26 mouse cellular contexts compared by ENCODE assay signal in genomic region chr5:90556052-90556451, GRCm38 (mm10). TPM values are rescaled to one million over a fixed set of nuclear protein-coding genes. Genes with fewer than 3 reads are reported as not detected.
"Had no signal": no experiment of that assay in that cellular context is flagged by ENCODE, and none has a peak within 500 bp of the region (broad histone marks: within the 10 kb centered on the region; RNA-seq: fewer than 3 reads in every experiment).

No protein-coding gene starts in this region.

- H3K27me3 ChIP-seq: lung, embryonic 15.5 days; midbrain, embryonic 12.5 days; neural tube, embryonic 13.5 days; neural tube, embryonic 15.5 days; stomach, embryonic 15.5 days had no signal

- H3K4me3 ChIP-seq: lung, embryonic 15.5 days; midbrain, embryonic 10.5 days; midbrain, embryonic 12.5 days; myocyte; neural tube, embryonic 13.5 days; neural tube, embryonic 15.5 days; stomach, embryonic 15.5 days had no signal

- H3K4me2 ChIP-seq: lung, embryonic 15.5 days; midbrain, embryonic 12.5 days; neural tube, embryonic 13.5 days; neural tube, embryonic 15.5 days; stomach, embryonic 15.5 days had no signal

- H3K9me3 ChIP-seq: lung, embryonic 15.5 days; midbrain, embryonic 10.5 days; midbrain, embryonic 12.5 days; neural tube, embryonic 13.5 days; neural tube, embryonic 15.5 days; stomach, embryonic 15.5 days had no signal

- ATAC-seq: liver, postnatal 0 days; lung, postnatal 0 days; midbrain, embryonic 16.5 days had no signal

- H3K9ac ChIP-seq: liver, postnatal 0 days; lung, embryonic 15.5 days; midbrain, embryonic 12.5 days; neural tube, embryonic 13.5 days; neural tube, embryonic 15.5 days; stomach, embryonic 15.5 days had no signal

- H3K36me3 ChIP-seq: lung, embryonic 15.5 days; midbrain, embryonic 10.5 days; midbrain, embryonic 12.5 days; neural tube, embryonic 13.5 days; neural tube, embryonic 15.5 days; stomach, embryonic 15.5 days had no signal

- H3K4me1 ChIP-seq: lung, embryonic 15.5 days; midbrain, embryonic 10.5 days; midbrain, embryonic 12.5 days; neural tube, embryonic 13.5 days; neural tube, embryonic 15.5 days; stomach, embryonic 15.5 days had no signal

- H3K27ac ChIP-seq: lung, embryonic 15.5 days; macrophage; midbrain, embryonic 10.5 days; midbrain, embryonic 12.5 days; neural tube, embryonic 13.5 days; neural tube, embryonic 15.5 days; stomach, embryonic 15.5 days; stomach, postnatal 0 days had no signal

- DNase-seq: liver, postnatal 0 days; lung, adult 2 months; lung, postnatal 14 days; lung, postnatal 36 days; midbrain, embryonic 14.5 days; retina, postnatal 1 day; right cerebral cortex, adult 18-20 months; right cerebral cortex, postnatal 25 days; thymus, postnatal 14 days; thymus, postnatal 36 days had no signal

RNA-seq across cellular contexts. Expression of gene 5830473C10Rik, which starts 4.9 kb away (rescaled TPM):
- total RNA-seq: megakaryocyte, adult 5-6 weeks; megakaryocyte-erythroid progenitor cell, adult 5-6 weeks had no signal
- polyA plus RNA-seq: lung, adult 2 months; lung, postnatal 0 days; macrophage; midbrain, embryonic 10.5 days; midbrain, embryonic 12.5 days; midbrain, embryonic 14.5 days; midbrain, embryonic 16.5 days; myocyte; neural tube, embryonic 11.5 days; neural tube, embryonic 13.5 days; spleen, adult 2 months; stomach, postnatal 0 days; thymus, postnatal 0 days had no signal

RNA-seq across cellular contexts. Expression of gene Afm, which starts 37.3 kb away (rescaled TPM):
- total RNA-seq: megakaryocyte, adult 5-6 weeks; megakaryocyte-erythroid progenitor cell, adult 5-6 weeks had no signal
- polyA plus RNA-seq: lung, adult 2 months; lung, postnatal 0 days; macrophage; midbrain, embryonic 10.5 days; midbrain, embryonic 12.5 days; midbrain, embryonic 14.5 days; midbrain, embryonic 16.5 days; myocyte; neural tube, embryonic 11.5 days; neural tube, embryonic 13.5 days; neural tube, embryonic 15.5 days; thymus, postnatal 0 days had no signal
